Mouse (Mus musculus) urinary bladder, adult 18-20 months (tissue): Measurements from ENCODE around the gene Frmd6.
A peak's percentile ranks its signal among the peaks of the same experiment; 100 is the strongest.

ENCODE experiments used
- DNase-seq, 2 experiments: peaks; one replicate each; pipeline ENCODE4 v3.0.0; 2022; ENCODE audit warnings: low spot score in 2 of 2, mixed read lengths in 2 of 2

Frmd6 gene

GRCm38 (mm10) chr12:70824729-70825650, at the start of gene Frmd6:
Frmd6 (plus strand) TSS chr12:70825514.
- peak; percentile 82 to 91 for DNase-seq

- no peak for DNase-seq
Measured at GRCm38 (mm10) chr12:70775609-70776008, 49.7 kb upstream of the Frmd6 start.

- DNase-seq: no peak
Measured at GRCm38 (mm10) chr12:70776683-70777082, 48.6 kb upstream of the Frmd6 start.

DNA sequence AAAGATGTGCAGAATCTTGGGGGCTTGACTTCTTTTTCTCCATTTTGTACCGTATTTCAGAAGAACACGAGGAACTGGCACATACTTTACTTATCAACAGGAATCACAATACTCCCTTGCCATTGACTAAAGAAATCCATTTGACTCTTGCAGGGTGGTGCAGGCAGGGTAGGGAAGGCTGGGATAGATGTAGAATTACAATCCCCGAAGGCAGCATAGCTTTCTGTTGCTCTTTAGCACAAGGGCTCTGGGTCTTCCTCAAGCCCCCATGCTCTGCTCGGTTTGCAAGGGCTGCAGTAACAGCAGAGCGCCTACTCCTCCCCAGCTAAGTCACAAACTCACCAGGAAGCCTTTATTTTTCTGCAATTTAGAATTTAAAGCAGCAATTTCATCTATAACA, 47.8 kb upstream of the Frmd6 start:
- no peak for DNase-seq

- no peak for DNase-seq
Measured at GRCm38 (mm10) chr12:70777866-70778265, 47.4 kb upstream of the Frmd6 start.

DNA sequence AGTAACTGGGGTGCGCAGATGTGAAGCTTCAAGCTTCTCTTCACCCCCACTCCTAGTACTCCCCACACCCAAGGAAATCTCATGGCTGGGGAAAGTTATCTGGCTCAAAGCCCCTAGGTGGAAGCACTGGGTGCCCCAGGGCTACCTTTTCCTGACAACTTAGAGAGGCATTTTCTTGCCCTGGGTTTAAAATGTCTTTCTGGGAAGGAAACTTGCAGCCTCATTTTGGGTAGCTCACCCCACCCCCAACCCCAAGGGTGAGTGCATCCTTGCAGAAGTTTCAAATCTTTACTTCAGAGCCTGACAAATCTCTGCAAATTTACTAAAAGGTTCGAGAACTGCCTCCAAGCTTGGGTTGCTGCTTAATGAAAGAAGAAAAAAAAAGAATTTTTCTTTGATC, 47.0 kb upstream of the Frmd6 start:
- DNase-seq: no peak

DNA sequence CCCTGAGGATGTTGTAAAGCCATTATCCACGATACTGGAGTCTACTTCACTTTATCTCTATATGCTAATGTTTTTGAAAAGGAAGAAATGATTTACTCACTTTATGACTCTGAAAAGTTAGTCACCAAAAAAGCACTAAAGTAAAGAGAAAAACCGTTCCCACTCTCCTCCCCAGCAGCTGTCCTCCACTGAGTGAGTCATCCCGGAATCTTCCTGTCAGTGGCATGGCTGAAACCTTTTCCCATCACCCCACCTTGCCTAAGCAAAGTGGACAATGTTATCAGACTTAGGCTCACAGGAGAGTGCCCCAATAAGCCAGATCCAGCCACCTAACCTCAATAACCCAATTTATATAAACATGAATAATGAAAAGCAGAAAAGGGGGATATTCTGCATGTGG, 46.6 kb upstream of the Frmd6 start:
- DNase-seq: no peak

- no peak for DNase-seq
Measured at GRCm38 (mm10) chr12:70783049-70783448, 42.3 kb upstream of the Frmd6 start.

- DNase-seq: no peak
Measured at GRCm38 (mm10) chr12:70783475-70784239, 41.7 kb upstream of the Frmd6 start.

GRCm38 (mm10) chr12:70784240-70784705, 41.0 kb upstream of the Frmd6 start:
- DNase-seq: no peak

DNA sequence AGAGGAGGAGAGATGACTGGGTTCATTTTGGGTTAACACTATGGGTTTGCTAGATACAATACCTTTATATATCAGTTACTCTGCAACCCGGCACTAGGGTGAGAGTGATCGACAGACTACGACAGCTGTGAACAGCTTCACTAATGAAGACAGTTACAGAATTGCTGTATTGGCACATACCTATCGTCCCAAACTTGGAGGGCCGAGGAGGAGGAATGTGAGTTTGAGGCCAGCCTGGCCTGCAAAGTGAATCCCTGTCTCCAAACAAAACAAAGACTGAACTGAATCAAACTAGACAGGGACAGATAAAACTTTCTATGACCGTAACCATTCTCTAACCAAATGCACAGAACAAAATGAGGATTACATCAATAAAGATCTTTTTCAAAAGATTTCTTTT, 36.0 kb upstream of the Frmd6 start:
- no peak for DNase-seq

GRCm38 (mm10) chr12:70793291-70793690, 32.0 kb upstream of the Frmd6 start:
- DNase-seq: no peak

DNA sequence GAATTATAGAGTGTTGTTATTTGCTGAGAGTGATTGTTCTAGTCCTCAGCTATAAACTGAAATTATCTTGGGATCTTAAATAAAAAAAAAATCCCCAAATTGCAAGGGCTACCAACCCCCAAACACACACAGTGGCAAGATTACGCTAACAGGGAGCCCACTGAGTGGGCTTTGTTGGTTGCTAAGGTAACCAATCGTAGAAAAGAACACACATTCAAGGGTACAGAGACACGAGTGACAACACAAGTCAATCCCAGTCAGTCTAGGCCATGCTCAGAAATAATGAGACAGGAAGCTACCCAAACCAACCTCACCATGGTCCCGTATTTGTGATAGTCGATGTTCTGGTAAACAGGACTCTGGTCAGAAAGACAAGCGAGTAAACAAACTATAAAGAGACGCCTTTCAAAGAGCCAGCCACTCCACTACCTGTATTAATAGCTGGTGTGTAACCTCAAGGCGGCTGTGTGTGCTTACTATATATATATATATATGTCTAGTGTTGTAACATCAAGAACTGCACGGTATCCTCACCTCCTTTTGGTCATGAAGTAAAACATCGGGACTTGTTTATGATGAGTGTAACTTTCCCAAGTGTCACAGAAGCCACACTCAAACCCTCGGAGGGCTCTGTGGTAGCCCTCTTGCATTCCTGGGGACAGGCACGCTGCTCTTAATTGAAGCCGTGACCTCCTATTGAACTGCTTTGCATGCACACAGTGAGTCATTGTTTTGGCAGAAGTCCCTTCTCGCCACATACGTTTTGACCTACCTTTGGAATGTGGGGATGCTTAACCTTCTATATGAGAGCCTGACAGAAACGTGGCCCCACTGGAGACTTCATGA, 30.5 kb upstream of the Frmd6 start:
- DNase-seq: peak in 1 of 2 experiments; percentile 14

- no peak for DNase-seq
Measured at GRCm38 (mm10) chr12:70795389-70795711, 30.0 kb upstream of the Frmd6 start.

GRCm38 (mm10) chr12:70798496-70798895, 26.8 kb upstream of the Frmd6 start:
- no peak for DNase-seq

DNA sequence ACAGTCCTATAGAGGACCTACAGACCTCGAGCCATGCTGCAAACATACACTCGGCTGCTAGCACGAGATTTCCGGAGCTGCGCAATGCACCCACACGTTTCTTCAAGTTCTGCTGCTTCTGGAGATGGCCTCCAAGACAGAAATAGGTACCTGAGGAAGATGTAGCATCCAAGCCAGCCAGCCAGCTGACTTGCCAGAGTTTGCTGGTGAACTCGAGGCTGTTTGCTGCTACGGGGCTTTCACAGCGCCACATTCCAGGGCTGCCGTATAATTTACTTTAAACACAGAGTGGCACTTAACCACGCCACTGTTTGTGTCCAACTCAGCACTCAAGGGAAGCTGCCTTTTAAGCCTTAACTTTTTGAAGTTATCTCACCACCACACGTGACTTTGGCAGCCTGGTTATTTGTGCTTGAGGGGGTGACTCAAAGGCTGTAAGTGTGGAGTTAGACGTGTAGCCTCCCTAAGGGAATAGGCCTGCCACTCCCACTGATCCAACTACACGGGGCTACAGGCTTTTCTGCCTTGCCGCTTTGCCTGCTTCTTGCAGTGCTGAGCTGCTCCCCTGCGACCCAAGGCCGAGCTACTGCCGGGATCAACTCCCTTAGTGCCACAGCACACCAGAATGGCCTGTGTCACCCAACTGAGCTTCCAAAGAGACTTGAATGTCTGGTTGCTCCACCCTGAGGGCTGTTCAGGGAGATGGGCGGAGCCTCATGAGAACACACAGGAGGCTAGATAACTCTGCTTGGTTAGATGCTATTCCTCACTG, 25.9 kb upstream of the Frmd6 start:
- DNase-seq: peak; percentile 37 to 43

DNA sequence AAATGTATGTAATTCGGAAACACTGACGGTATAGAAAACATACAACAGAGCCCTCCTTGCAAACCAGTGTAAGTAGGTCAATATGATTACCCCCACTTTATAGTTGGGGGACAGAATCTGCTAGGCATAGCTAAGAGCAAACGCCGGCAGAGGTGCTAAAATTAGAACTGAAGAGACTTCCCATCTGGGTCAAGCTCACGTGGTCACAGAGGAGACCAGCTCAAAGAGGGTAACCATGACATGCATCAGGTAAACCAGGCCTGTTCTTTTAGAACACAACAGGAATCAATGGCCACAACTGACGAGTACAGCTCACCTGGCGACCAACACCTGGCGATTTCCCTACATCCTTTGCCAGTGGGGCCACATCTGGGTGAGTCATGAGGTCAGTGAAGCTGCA, 25.2 kb upstream of the Frmd6 start:
- no peak for DNase-seq

GRCm38 (mm10) chr12:70801361-70801760, 24.0 kb upstream of the Frmd6 start:
- no peak for DNase-seq

- DNase-seq: no peak
Measured at GRCm38 (mm10) chr12:70803494-70803893, 21.8 kb upstream of the Frmd6 start.

- no peak for DNase-seq
Measured at GRCm38 (mm10) chr12:70804989-70805388, 20.3 kb upstream of the Frmd6 start.

GRCm38 (mm10) chr12:70807543-70807942, 17.8 kb upstream of the Frmd6 start:
- DNase-seq: no peak
